Mouse (Mus musculus): Measurements from ENCODE around the gene Corin. TPM values are rescaled to one million over a fixed set of nuclear protein-coding genes. Genes with fewer than 3 reads are reported as not detected.

Corin gene
- total RNA-seq, 1 experiment from 2014 or later = not detected

GRCm38 (mm10) chr5:72443946-72444345 lies 60.3 kb downstream of the Corin start:
- no peak for ATAC-seq (replicated peaks; ENCODE audit: low read depth, poor library complexity, severe bottlenecking)

DNA sequence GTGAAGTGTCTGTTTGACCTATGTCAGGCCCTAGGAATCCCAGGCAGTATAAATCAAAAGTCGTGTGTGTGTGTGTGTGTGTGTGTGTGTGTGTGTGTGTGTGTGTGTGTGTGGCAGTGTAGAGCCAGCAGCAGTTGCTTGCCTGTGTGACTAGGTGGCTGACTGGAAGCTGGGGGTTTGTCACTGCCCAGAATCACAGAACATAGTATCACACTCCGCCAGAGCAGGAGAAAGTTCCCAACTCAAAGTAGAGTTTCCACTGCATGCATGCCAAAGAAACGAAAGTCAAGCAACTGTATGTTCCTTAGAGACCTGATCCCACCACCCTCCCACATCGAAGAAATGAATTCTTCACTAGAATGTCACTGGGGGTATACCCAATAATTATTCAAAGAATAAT lies 61.3 kb downstream of the Corin start:
- no peak for ATAC-seq (replicated peaks; ENCODE audit: low read depth, poor library complexity, severe bottlenecking)

GRCm38 (mm10) chr5:72441181-72441580 lies 63.1 kb downstream of the Corin start:
- ATAC-seq (replicated peaks; ENCODE audit: low read depth, poor library complexity, severe bottlenecking) = no peak

DNA sequence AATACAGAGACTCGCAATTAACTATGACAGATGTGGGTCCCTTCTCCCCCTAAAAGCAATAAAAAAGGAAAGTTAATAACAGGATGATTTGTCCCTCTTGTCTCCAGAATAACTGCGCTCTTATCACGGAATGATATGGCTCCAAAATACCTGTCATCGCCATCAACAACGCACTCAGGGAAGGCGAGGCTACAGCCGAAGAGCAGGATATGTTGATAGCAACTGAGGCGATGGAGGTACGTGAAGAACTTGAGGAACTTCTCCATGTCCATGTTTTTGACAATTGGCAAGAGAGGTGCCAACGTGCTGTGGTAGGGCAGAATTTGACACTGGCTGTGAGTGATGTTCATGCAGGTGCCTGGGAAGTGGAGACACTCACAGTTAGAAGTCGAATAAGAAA lies 69.2 kb downstream of the Corin start:
- no peak for ATAC-seq (replicated peaks; ENCODE audit: low read depth, poor library complexity, severe bottlenecking)

- no peak for ATAC-seq (replicated peaks; ENCODE audit: low read depth, poor library complexity, severe bottlenecking)
These were observed 72.4 kb downstream of the Corin start for GRCm38 (mm10) chr5:72431856-72432255.

GRCm38 (mm10) chr5:72427556-72427955 lies 76.7 kb downstream of the Corin start:
- no peak for ATAC-seq (replicated peaks; ENCODE audit: low read depth, poor library complexity, severe bottlenecking)

DNA sequence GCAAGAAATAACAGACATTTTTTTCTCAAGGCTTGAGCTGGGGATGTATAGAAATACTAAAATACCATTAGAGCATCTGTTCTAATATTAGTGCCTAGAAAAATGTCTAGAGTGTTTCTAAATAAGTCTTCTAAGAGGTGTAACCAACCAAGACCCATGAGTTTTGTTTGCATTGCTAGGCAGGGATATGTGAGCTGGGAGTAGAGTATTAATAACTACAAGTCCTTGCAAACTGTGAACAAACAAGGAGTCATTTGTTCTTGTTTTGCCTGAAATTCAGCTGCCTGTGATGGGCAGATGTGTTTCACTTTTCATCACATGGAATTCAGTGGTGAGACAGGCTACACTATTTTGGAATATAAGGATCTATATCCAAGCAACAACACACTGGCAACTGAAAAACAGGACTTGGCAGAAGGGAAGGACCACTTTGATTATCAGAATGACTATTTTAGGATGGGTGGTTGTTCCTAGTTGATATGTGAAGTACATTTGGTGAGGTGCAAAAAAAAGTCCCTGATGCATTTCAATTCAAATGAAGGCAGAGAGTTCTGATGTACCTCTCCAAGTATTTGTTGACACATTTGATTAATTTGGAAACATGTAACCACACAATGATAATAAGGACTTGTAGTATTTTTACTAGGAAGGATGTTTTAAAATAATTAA lies 78.8 kb downstream of the Corin start:
- ATAC-seq (replicated peaks; ENCODE audit: low read depth, poor library complexity, severe bottlenecking) = no peak

DNA sequence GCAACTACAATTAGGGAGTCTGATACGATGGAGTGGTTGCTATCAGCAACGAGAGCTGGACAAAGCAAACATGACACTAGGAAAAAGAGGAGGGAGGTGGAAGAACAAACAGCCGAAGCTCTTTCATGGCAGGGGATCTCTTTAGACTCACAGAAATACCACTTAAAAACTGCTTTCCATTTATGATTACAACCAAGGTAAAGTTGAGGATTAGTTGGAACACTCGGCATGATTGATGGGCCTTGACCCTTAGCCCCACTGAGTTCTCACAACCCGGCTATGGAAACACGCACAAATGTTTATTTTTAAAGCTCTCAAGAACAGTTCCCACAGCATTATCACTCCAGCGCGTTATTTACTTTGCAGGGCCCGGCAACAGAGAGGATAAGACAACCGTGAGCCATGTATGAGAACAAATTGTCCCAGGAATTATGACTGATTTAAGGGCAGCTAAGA lies 92.4 kb downstream of the Corin start:
- ATAC-seq (replicated peaks; ENCODE audit: low read depth, poor library complexity, severe bottlenecking) = no peak

DNA sequence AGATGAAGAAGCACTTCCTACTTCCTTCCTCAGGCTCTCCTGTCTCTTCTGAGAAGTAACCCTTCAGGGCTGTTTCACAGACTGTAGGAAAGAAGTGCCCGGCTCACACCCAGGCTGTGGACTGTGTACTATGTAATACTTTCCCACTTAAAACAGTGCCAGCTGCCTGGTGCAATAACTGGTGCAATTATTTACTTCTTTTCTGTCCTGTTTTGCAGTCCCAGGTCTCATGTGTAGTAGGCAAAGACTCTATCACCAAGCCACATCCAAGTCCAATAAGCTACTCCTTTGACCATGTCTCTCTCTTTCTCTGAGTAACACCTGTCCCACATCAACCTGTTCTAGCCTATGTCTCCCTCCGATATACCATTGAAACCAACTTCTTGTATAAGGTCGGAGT lies 93.4 kb downstream of the Corin start:
- no peak for ATAC-seq (replicated peaks; ENCODE audit: low read depth, poor library complexity, severe bottlenecking)

GRCm38 (mm10) chr5:72403376-72403775 lies 100.9 kb downstream of the Corin start:
- no peak for ATAC-seq (replicated peaks; ENCODE audit: low read depth, poor library complexity, severe bottlenecking)

DNA sequence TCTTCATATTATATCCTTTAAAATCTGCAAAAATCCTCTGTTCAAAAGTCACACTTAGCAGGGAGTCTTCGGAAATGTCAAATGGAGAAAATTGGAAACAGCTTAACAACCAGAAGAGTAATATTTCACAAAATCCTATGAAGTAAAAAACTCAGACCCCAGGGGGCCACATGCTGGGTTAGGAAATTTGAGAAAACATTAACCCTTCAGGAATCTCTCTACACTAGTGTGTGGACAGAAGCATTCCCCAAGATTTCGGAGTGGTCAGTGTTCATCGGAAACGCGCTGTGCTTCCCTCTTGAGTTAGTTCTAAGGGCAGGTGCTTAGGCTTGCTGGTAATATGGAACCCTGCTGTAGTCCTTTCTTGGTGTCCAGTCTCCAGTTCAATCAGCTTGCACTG lies 101.4 kb downstream of the Corin start:
- no peak for ATAC-seq (replicated peaks; ENCODE audit: low read depth, poor library complexity, severe bottlenecking)

GRCm38 (mm10) chr5:72401778-72402177 lies 102.5 kb downstream of the Corin start:
- no peak for ATAC-seq (replicated peaks; ENCODE audit: low read depth, poor library complexity, severe bottlenecking)

DNA sequence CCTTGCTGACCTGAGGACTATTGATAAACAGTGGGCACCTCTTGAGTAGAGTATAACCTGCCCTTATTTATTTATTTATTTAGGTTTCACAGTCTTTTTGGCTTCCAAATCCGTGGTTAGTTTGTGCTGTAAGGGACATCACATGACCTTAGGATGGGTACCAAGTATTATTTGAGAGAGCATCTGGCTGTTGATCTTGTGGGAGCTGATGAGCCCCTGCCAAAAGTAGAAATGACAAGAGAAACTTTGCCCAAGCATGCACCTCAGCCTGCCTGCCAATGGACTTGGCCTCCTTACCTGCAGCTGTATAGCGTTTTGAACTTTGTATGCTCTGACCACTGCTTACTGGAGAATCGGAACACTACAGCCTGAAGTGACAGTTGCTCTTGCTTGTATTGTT lies 103.0 kb downstream of the Corin start:
- no peak for ATAC-seq (replicated peaks; ENCODE audit: low read depth, poor library complexity, severe bottlenecking)

GRCm38 (mm10) chr5:72382148-72382547 lies 122.1 kb downstream of the Corin start:
- no peak for ATAC-seq (replicated peaks; ENCODE audit: low read depth, poor library complexity, severe bottlenecking)

GRCm38 (mm10) chr5:72380616-72381015 lies 123.7 kb downstream of the Corin start:
- ATAC-seq (replicated peaks; ENCODE audit: low read depth, poor library complexity, severe bottlenecking) = no peak

GRCm38 (mm10) chr5:72368004-72368403 lies 136.3 kb downstream of the Corin start:
- no peak for ATAC-seq (replicated peaks; ENCODE audit: low read depth, poor library complexity, severe bottlenecking)

GRCm38 (mm10) chr5:72365801-72366200 lies 138.5 kb downstream of the Corin start:
- ATAC-seq (replicated peaks; ENCODE audit: low read depth, poor library complexity, severe bottlenecking) = no peak

DNA sequence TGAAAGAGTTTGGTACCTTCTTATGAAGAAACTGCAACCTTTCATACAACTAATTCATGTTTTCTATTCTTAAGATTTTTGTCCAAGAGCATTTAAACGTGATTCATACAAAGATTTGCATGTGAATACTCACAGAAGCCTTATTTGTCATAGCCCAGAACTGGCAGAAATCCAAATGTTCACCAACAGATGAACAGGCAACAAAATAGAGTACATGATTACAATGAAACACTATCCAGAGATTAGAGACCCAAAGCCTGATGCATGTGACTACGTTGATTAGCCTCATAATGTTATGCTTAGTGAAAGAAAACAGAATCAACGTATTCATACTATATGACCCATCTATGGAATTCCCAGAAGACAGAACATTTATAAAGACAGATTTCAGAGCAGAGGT lies 140.4 kb downstream of the Corin start:
- no peak for ATAC-seq (replicated peaks; ENCODE audit: low read depth, poor library complexity, severe bottlenecking)

- ATAC-seq (replicated peaks; ENCODE audit: low read depth, poor library complexity, severe bottlenecking) = no peak
These were observed 150.5 kb downstream of the Corin start for GRCm38 (mm10) chr5:72353746-72354145.

DNA sequence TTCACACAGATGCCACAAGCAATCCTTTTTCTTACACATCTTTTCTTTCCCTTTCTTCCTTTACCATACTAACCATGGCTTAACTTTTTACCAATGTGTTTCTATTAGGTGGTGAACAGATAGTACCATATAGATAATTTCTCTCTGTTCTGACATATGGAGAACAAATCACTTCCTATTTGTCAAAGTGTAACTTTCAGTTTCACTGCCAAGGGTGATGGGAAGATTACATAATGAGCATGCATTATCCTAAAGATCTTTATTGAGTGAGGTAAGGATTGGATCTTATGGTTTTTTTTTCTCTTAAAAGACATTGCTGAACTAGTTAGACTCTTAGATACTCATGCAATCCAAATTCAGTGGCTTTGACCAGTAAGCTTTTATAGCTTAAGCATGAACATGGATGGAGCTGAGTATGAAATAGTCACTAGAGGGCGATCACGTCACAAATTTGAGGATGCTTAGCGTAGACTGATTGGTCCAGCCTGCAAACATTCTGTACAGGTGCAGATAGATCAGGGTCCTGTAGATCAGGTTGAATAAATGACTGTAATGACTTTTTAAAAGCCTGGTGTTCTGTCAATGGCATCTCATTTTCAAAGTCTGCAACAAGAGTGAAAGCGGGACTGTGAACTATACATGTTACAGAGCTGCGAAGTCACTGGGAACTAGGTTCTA lies 154.1 kb downstream of the Corin start:
- ATAC-seq (replicated peaks; ENCODE audit: low read depth, poor library complexity, severe bottlenecking) = peak; percentile 92

GRCm38 (mm10) chr5:72348591-72348990 lies 155.7 kb downstream of the Corin start:
- no peak for ATAC-seq (replicated peaks; ENCODE audit: low read depth, poor library complexity, severe bottlenecking)

- ATAC-seq (replicated peaks; ENCODE audit: low read depth, poor library complexity, severe bottlenecking) = no peak
These were observed 168.4 kb downstream of the Corin start for GRCm38 (mm10) chr5:72335873-72336272.

Measured in common myeloid progenitor, adult 5-6 weeks (primary cell).